Mouse (Mus musculus) limb, embryonic 13.5 days (tissue): ENCODE measurements around the gene Nfkbib. TPM values are rescaled to one million over a fixed set of nuclear protein-coding genes. Genes with fewer than 3 reads are reported as not detected.
A peak's percentile ranks its signal among the peaks of the same experiment; 100 is the strongest.

Source experiments
- ATAC-seq: fragments of 200-750 bp; cut with Nextera tagmentation; 2 replicates; pipeline ENCODE4 v1.8.0; 2017; ENCODE audit warnings: low read depth, moderate number of reproducible peaks, moderate TSS enrichment; ENCODE audit not compliant: low FRiP score
- H3K27ac ChIP-seq: fragments of 300-500 bp; sonication (generic); 2 replicates; pipeline ENCODE4 v1.5.1; 2015; ENCODE audit warnings: inconsistent platforms, mild to moderate bottlenecking, moderate library complexity
- H3K27me3 ChIP-seq: fragments of 300-500 bp; sonication (generic); 2 replicates; pipeline ENCODE4 v1.6.1; 2015; ENCODE audit warnings: mild to moderate bottlenecking, inconsistent platforms
- H3K36me3 ChIP-seq: fragments of 300-500 bp; sonication (generic); 2 replicates; pipeline ENCODE4 v1.6.1; 2015; ENCODE audit warnings: inconsistent platforms, mild to moderate bottlenecking, moderate library complexity
- H3K4me1 ChIP-seq: fragments of 300-500 bp; sonication (generic); 2 replicates; pipeline ENCODE4 v1.6.1; 2015; ENCODE audit warnings: inconsistent platforms
- H3K4me2 ChIP-seq: fragments of 300-500 bp; sonication (generic); replicated peaks from 2 replicates; pipeline ENCODE4 v1.6.1; 2015; ENCODE audit warnings: inconsistent platforms, mild to moderate bottlenecking, moderate library complexity
- H3K4me3 ChIP-seq: fragments of 300-500 bp; sonication (generic); 2 replicates; pipeline ENCODE4 v1.5.1; 2015; ENCODE audit warnings: moderate library complexity, mild to moderate bottlenecking, inconsistent platforms
- H3K9ac ChIP-seq: fragments of 300-500 bp; sonication (generic); 2 replicates; pipeline ENCODE4 v1.6.1; 2015; ENCODE audit warnings: mild to moderate bottlenecking, inconsistent platforms
- H3K9me3 ChIP-seq: fragments of 300-500 bp; sonication (generic); 2 replicates; pipeline ENCODE4 v1.6.1; 2016; ENCODE audit warnings: inconsistent platforms
- WGBS: fragments of 180-500 bp; shearing (Covaris S2); methylation state at CpG from one replicate; pipeline ENCODE4 v1.1.7; 2015; 5-methylcytosine and 5-hydroxymethylcytosine counted together
- polyA plus RNA-seq: library from polyadenylated mRNA; unstranded; fragments of >200 nt; fragmentation: Nextera tagmentation; extraction: Ambion mirVana; gene quantifications from 2 replicates; pipeline ENCODE4 v1.2.1, GENCODE M21; 2015

Gene Nfkbib
- polyA plus RNA-seq, result 41.7 and 46.0 TPM in 2 replicates

DNA sequence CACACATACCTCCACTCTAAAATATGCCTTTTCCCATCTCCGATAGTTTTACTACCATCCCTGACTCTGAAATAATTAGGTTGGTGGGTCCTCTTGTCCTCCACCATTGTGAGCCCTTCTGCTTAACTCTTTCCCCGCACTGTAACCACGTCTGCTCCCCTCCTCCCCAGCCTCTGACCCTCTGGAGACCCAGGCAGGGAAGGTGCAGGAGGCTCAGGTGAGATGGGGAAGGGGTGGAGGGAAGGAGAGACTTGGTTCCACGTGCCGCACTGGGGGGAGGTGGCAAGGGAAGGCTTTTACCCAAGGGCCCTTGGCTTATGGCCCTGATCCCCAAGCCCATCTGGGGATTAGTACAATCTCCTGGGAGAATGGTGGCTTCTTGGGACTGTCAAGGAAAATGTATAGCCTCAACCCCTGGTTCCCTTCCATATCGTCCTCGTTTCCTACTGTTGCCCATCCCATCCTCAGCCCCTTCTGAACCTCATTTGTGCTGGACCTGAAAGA, at the start of gene Nfkbib:
TSS of gene Nfkbib (minus strand) at position 51 of the 504 bp plus-strand sequence.
- Histone ChIP-seq H3K4me3 (peak within 1 kb of the TSS; percentile 79), H3K4me1 (peaks cover 22% of the 10 kb centered on the region), H3K9me3 (no peaks in the 10 kb centered on the region), H3K4me2 (peak within 1 kb of the TSS; percentile 77), H3K9ac (peak within 1 kb of the TSS; percentile 80), H3K27me3 (no peaks in the 10 kb centered on the region), H3K27ac (no peak within 1 kb of the TSS), H3K36me3 (peaks cover 8% of the 10 kb centered on the region)
- ATAC-seq, result no peak
- 60% methylated on average over 7 of the region's 7 CpGs for WGBS

- Histone ChIP-seq H3K4me2 (no peak overlapping the region), H3K27me3 (no peaks in the 10 kb centered on the region), H3K4me1 (peaks cover 63% of the 10 kb centered on the region), H3K4me3 (no peak overlapping the region), H3K27ac (no peak overlapping the region; the same call in 1 of the 2 replicates), H3K36me3 (peaks cover 99% of the 10 kb centered on the region), H3K9me3 (no peaks in the 10 kb centered on the region), H3K9ac (no peak overlapping the region)
- no peak for ATAC-seq
- WGBS, result 91% methylated on average over 10 of the region's 10 CpGs
Measured at GRCm38 (mm10) chr7:28816920-28817319, 49.6 kb upstream of the Nfkbib start.

DNA sequence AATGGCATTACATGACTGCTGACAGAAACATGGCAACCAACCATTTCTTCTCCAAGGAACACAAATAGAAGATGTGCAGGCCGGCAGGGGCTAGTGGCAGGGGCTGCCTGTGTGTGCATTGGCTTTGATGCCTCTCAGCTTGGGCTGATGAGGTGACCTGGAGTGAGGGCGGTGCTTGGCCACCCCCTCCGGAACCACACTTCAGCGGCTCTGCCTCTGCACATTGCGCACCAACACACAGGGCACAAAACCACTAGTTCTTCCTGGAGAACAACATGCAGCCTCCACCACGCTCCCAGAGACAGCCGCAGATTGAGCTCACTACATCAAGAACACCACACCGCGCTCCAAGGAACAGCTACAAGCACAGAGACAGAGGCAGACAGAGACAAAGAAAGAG, 48.9 kb upstream of the Nfkbib start:
- Histone ChIP-seq H3K4me3 (no peak overlapping the region), H3K9me3 (no peaks in the 10 kb centered on the region), H3K36me3 (peaks cover 93% of the 10 kb centered on the region), H3K4me1 (peaks cover 64% of the 10 kb centered on the region), H3K4me2 (no peak overlapping the region), H3K27me3 (no peaks in the 10 kb centered on the region), H3K9ac (0 out of 2 replicates have a peak overlapping the region, but pooled peaks have one; percentile 1), H3K27ac (no peak overlapping the region)
- 91% methylated on average over 9 of the region's 9 CpGs for WGBS
- ATAC-seq, result no peak

DNA sequence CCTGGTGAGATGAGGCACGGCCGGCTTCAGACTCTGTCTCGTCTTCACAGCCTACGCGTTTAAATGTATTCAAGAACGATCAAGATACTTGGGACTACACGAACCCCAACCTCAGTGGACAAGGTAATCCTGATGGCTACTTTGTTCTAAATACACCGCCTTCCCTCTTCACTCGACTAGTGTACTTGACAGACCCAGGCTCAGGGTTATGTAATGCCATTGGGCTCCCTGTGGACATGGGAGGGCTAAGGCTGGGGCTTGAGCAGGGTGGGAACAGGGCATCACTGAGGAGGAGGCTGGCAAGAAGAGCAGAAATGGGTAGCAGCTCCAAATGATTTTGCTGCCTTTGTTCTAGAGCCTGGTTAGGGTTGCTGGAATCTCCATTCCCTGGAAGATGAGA, 47.9 kb upstream of the Nfkbib start:
- H3K9ac ChIP-seq, result 0 out of 2 replicates have a peak overlapping the region, but pooled peaks have one; percentile 25
- WGBS, result 94% methylated on average over 9 of the region's 9 CpGs
- H3K27ac ChIP-seq, result no peak overlapping the region
- H3K36me3 ChIP-seq, result peaks cover 83% of the 10 kb centered on the region
- no peak overlapping the region for H3K4me2 ChIP-seq
- ATAC-seq, result no peak
- no peaks in the 10 kb centered on the region for H3K27me3 ChIP-seq
- peaks cover 63% of the 10 kb centered on the region for H3K4me1 ChIP-seq
- no peak overlapping the region for H3K4me3 ChIP-seq
- no peaks in the 10 kb centered on the region for H3K9me3 ChIP-seq

DNA sequence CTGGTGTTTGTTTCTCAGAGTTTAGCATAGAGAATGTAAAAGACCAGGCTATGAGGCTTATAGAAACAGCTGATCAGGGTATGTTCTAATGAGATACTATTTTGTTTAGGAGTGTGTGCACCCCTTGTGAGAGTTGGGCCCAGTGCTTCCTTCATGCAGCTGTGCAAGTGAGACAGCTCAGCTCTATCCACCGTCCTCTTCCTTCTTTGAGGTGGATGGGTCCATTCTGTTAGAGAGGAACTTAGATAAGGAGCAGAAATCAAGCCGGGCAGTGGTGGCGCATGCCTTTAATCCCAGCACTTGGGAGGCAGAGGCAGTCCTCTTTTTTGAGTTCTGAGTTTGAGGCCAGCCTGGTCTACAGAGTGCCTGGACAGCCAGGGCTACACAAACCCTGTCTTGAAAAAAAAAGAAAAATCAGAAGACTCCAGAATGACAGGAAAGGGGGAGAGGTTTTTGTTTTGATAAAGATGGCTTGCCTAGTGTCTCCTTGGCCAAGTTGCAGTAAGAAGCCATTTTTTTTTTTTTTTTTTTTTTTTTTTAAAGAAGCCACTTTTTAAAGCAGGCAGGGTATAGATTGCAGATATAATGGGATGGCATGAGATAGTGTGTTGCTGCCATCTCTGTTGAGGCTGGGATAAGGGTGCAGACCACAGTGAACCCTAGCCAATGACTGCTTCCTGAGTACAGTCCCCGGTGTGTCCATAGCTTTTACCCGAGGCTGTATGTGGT, 47.2 kb upstream of the Nfkbib start:
- WGBS, result 91% methylated on average over 5 of the region's 5 CpGs
- peaks cover 62% of the 10 kb centered on the region for H3K4me1 ChIP-seq
- ATAC-seq, result no peak
- no peaks in the 10 kb centered on the region for H3K27me3 ChIP-seq
- H3K9me3 ChIP-seq, result no peaks in the 10 kb centered on the region
- H3K4me2 ChIP-seq, result no peak overlapping the region
- H3K27ac ChIP-seq, result no peak overlapping the region
- peaks cover 76% of the 10 kb centered on the region for H3K36me3 ChIP-seq
- H3K9ac ChIP-seq, result 0 out of 2 replicates have a peak overlapping the region, but pooled peaks have one; percentile 25
- H3K4me3 ChIP-seq, result no peak overlapping the region

DNA sequence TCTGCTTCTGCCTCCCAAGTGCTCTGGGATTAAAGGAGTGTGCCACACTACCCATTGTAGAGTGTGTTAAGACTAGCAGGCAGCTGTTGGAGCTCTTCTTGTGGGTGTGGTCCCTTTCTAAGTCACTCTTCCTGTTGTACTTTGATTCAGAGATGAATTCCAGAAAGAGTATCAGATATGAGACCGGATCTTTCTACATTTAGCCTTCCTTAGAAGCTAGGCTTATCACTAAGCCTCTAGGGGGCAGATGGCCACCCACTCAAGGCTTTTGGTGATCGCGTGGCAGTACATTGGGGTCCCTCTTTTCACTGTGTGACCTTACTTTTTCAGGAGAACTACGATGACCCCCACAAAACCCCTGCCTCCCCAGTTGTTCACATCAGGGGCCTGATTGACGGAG, 45.6 kb upstream of the Nfkbib start:
- H3K9ac ChIP-seq, result peak overlapping the region; percentile 91
- no peaks in the 10 kb centered on the region for H3K27me3 ChIP-seq
- 87% methylated on average over 5 of the region's 5 CpGs for WGBS
- peaks cover 61% of the 10 kb centered on the region for H3K36me3 ChIP-seq
- no peak for ATAC-seq
- H3K9me3 ChIP-seq, result no peaks in the 10 kb centered on the region
- peak overlapping the region; percentile 75 for H3K4me3 ChIP-seq
- peaks cover 65% of the 10 kb centered on the region for H3K4me1 ChIP-seq
- peak overlapping the region; percentile 90 for H3K4me2 ChIP-seq
- H3K27ac ChIP-seq, result no peak overlapping the region

GRCm38 (mm10) chr7:28812436-28812835, 45.1 kb upstream of the Nfkbib start:
- 77% methylated on average over 4 of the region's 4 CpGs for WGBS

DNA sequence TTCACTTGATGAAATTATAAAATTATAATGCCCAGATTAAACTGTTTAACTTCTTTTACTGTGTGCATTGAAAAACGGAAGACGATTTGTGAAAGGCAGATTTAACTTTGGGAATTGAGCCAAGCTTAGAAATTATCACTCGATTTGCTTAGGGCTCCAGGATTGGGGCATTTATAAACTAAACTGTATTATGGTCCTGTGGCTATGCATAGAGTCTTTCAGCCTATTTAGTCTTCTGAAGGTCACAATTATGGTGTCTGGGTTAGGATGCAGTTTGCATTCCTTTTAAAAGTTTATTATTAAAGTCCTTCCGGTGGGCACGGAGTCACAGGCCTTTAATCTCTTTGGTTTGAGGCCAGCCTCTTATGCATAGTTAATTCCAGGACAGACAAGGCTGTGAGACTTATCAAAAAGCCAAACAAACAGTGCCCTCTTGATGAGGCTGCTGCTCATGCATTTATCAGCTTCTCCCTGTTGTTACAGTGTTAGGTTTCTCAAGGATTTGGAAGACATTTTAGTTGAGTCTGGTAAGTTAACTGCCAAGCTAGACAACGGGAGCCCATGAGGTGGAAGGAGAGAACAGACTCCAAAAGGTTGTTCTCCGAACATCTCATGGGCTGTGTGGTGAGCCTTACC, 44.4 kb upstream of the Nfkbib start:
- no peak for ATAC-seq
- peak overlapping the region; percentile 97; the same call in 1 of the 2 replicates for H3K27ac ChIP-seq
- H3K4me3 ChIP-seq, result peak overlapping the region; percentile 75
- H3K4me1 ChIP-seq, result peaks cover 58% of the 10 kb centered on the region
- H3K36me3 ChIP-seq, result peaks cover 49% of the 10 kb centered on the region
- no peaks in the 10 kb centered on the region for H3K9me3 ChIP-seq
- H3K9ac ChIP-seq, result peak overlapping the region; percentile 91
- H3K4me2 ChIP-seq, result peak overlapping the region; percentile 90
- no peaks in the 10 kb centered on the region for H3K27me3 ChIP-seq
- WGBS, result 9% methylated on average over 7 of the region's 7 CpGs

More at GRCm38 (mm10) chr7:28812436-28812835, 45.1 kb upstream of the Nfkbib start:
- peaks cover 65% of the 10 kb centered on the region for H3K4me1 ChIP-seq
- H3K4me3 ChIP-seq, result peak overlapping the region; percentile 75
- peaks cover 56% of the 10 kb centered on the region for H3K36me3 ChIP-seq
- peak overlapping the region; percentile 91 for H3K9ac ChIP-seq
- H3K4me2 ChIP-seq, result peak overlapping the region; percentile 90
- no peak overlapping the region for H3K27ac ChIP-seq
- no peaks in the 10 kb centered on the region for H3K27me3 ChIP-seq
- no peak for ATAC-seq
- no peaks in the 10 kb centered on the region for H3K9me3 ChIP-seq

- peaks cover 53% of the 10 kb centered on the region for H3K4me1 ChIP-seq
Measured at GRCm38 (mm10) chr7:28811228-28811627, 43.9 kb upstream of the Nfkbib start.

DNA sequence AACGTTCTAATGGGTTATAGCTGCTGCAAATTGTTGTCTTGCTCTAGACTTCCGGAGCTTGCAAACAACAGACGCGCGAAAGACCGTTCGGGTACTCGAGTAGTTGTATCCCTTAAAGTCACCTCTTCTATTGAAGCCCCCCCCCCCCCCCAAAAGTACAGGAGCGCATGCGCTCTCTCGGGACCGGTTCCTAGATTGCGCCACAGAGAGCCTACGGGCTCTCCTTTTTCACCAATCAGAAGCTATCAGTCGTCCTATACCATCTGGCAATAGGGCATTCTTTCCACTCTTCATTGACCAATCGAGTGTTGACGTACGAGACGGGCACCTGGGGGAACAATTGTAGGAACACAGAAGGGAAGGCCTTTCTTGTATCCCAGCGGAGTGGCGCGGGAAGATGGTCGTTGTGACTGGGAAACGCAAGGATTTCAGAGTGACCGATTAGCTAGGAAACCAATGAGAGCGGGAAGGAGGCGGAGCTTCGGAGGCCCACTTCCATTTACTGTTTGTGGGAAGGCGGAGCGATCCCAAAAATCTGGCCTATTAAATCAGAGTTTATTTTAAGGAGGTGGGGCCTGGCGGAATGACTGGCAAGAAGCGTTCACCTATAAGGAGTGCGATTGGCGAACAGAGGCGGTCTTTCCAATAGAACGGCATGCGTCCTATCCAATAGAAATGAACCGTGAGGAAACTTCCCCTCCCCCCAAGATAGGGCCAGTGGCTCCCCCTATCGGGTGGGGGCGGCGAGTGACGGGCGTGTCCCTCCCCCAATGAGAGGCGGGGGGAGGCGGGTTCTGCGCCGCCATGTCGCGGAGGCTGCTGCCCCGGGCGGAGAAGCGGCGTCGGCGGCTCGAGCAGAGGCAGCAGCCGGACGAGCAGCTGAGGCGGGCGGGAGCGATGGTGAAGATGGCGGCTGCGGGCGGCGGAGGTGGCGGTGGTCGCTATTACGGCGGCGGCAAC, 43.1 kb upstream of the Nfkbib start:
- Histone ChIP-seq H3K36me3 (peaks cover 35% of the 10 kb centered on the region), H3K4me3 (peak overlapping the region; percentile 75), H3K4me2 (peak overlapping the region; percentile 96), H3K4me1 (peaks cover 45% of the 10 kb centered on the region), H3K27ac (peak overlapping the region; percentile 100), H3K27me3 (no peaks in the 10 kb centered on the region), H3K9ac (peak overlapping the region; percentile 92), H3K9me3 (no peaks in the 10 kb centered on the region)
- WGBS, result under 1% methylated on average over 68 of the region's 70 CpGs
- ATAC-seq, result peak; percentile 91

More at GRCm38 (mm10) chr7:28811228-28811627, 43.9 kb upstream of the Nfkbib start:
- peaks cover 44% of the 10 kb centered on the region for H3K36me3 ChIP-seq
- H3K4me3 ChIP-seq, result peak overlapping the region; percentile 75
- no peak for ATAC-seq
- H3K4me2 ChIP-seq, result peak overlapping the region; percentile 90
- H3K9me3 ChIP-seq, result no peaks in the 10 kb centered on the region
- H3K27ac ChIP-seq, result peak overlapping the region; percentile 97
- WGBS, result under 1% methylated on average over 40 of the region's 40 CpGs
- H3K9ac ChIP-seq, result peak overlapping the region; percentile 91
- no peaks in the 10 kb centered on the region for H3K27me3 ChIP-seq

GRCm38 (mm10) chr7:28809401-28810089, 42.2 kb upstream of the Nfkbib start:
- Histone ChIP-seq H3K27me3 (no peaks in the 10 kb centered on the region), H3K9ac (peak overlapping the region; percentile 92), H3K36me3 (peaks cover 27% of the 10 kb centered on the region), H3K4me2 (peak overlapping the region; percentile 96), H3K27ac (peak overlapping the region; percentile 100), H3K4me3 (peak overlapping the region; percentile 73), H3K9me3 (no peaks in the 10 kb centered on the region), H3K4me1 (peaks cover 37% of the 10 kb centered on the region)
- peak; percentile 21 for ATAC-seq
- WGBS, result 0% methylated on average over 35 of the region's 35 CpGs
